Mouse (Mus musculus) embryonic facial prominence, embryonic 10.5 days (tissue): ENCODE measurements around the gene Olfr1349. TPM values are rescaled to one million over a fixed set of nuclear protein-coding genes. Genes with fewer than 3 reads are reported as not detected.
A peak's percentile ranks its signal among the peaks of the same experiment; 100 is the strongest.
"Not testable (repeated sequence)": the region's sequence is repeated elsewhere in the genome, so short reads cannot be mapped to it uniquely, and the experiment has no call there.

ENCODE experiments used
- DNase-seq: peaks from one replicate; pipeline ENCODE4 v3.0.0-alpha.2; 2017; ENCODE audit warnings: low spot score
- H3K27ac ChIP-seq: fragments of 300-500 bp; sonication (generic); replicated peaks from 2 replicates; pipeline ENCODE4 v1.5.1; 2016; ENCODE audit warnings: mild to moderate bottlenecking
- H3K27me3 ChIP-seq: fragments of 300-500 bp; sonication (generic); replicated peaks from 2 replicates; pipeline ENCODE4 v1.6.1; 2016; ENCODE audit warnings: low read depth, mild to moderate bottlenecking; ENCODE audit not compliant: poor library complexity, severe bottlenecking
- H3K36me3 ChIP-seq: fragments of 300-500 bp; sonication (generic); replicated peaks from 2 replicates; pipeline ENCODE4 v1.6.1; 2016; ENCODE audit warnings: mild to moderate bottlenecking, moderate library complexity
- H3K4me1 ChIP-seq: fragments of 300-500 bp; sonication (generic); 2 replicates; pipeline ENCODE4 v1.6.1; 2016
- H3K4me3 ChIP-seq: fragments of 300-500 bp; sonication (generic); 2 replicates; pipeline ENCODE4 v1.5.1; 2016; ENCODE audit warnings: mild to moderate bottlenecking, moderate library complexity
- H3K9me3 ChIP-seq: fragments of 300-500 bp; sonication (generic); 2 replicates; pipeline ENCODE4 v1.6.1; 2016; ENCODE audit warnings: mild to moderate bottlenecking
- WGBS: fragments of 180-500 bp; shearing (Covaris S2); methylation state at CpG from one replicate; pipeline ENCODE4 v1.1.7; 2016; 5-methylcytosine and 5-hydroxymethylcytosine counted together
- polyA plus RNA-seq: library from polyadenylated mRNA; unstranded; fragments of >200 nt; fragmentation: Nextera tagmentation; extraction: Ambion mirVana; gene quantifications from 2 replicates; pipeline ENCODE4 v1.2.1, GENCODE M21; 2016

The Olfr1349 gene
- polyA plus RNA-seq = not detected in 2 replicates

- H3K4me1 ChIP-seq = no peaks in the 10 kb centered on the region
- peaks cover 70% of the 10 kb centered on the region for H3K9me3 ChIP-seq
- no peak within 1 kb of the TSS for H3K4me3 ChIP-seq
- no peak within 1 kb of the TSS for H3K27ac ChIP-seq
- H3K27me3 ChIP-seq = no peaks in the 10 kb centered on the region
- no peak for DNase-seq
- H3K36me3 ChIP-seq = no peaks in the 10 kb centered on the region
- 83% methylated on average over 5 of the region's 5 CpGs for WGBS
Measured at GRCm38 (mm10) chr7:6522850-6523249, at the start of gene Olfr1349. Gene Olfr1349, minus strand, starts transcription at chr7:6522950.

- no peak within 1 kb of the TSS for H3K4me3 ChIP-seq
- no peak within 1 kb of the TSS for H3K27ac ChIP-seq
- H3K9me3 ChIP-seq = peaks cover 41% of the 10 kb centered on the region
- H3K4me1 ChIP-seq = no peaks in the 10 kb centered on the region
- H3K27me3 ChIP-seq = no peaks in the 10 kb centered on the region
- DNase-seq = no peak
- H3K36me3 ChIP-seq = no peaks in the 10 kb centered on the region
Measured at GRCm38 (mm10) chr7:6564541-6564940, 41.8 kb upstream of the Olfr1349 start, which contains the start of gene Olfr1350. Gene Olfr1350, plus strand, starts transcription at chr7:6564841.

GRCm38 (mm10) chr7:6526141-6526540 is 3.4 kb upstream of the Olfr1349 start:
- no peaks in the 10 kb centered on the region for H3K4me1 ChIP-seq
- DNase-seq = peak; percentile 9
- no peak overlapping the region for H3K27ac ChIP-seq
- WGBS = 72% methylated on average over 5 of the region's 5 CpGs
- no peak overlapping the region for H3K4me3 ChIP-seq
- H3K9me3 ChIP-seq = peaks cover 57% of the 10 kb centered on the region
- H3K27me3 ChIP-seq = no peaks in the 10 kb centered on the region
- H3K36me3 ChIP-seq = no peaks in the 10 kb centered on the region

GRCm38 (mm10) chr7:6525001-6525400 is 2.3 kb upstream of the Olfr1349 start:
- H3K9me3 ChIP-seq = peaks cover 62% of the 10 kb centered on the region
- 58% methylated on average over 3 of the region's 3 CpGs for WGBS
- H3K36me3 ChIP-seq = no peaks in the 10 kb centered on the region
- H3K4me3 ChIP-seq = no peak overlapping the region
- no peak overlapping the region for H3K27ac ChIP-seq
- DNase-seq = no peak
- H3K4me1 ChIP-seq = no peaks in the 10 kb centered on the region
- H3K27me3 ChIP-seq = no peaks in the 10 kb centered on the region

- Histone ChIP-seq H3K36me3 (no peaks in the 10 kb centered on the region), H3K27ac (no peak overlapping the region), H3K9me3 (peaks cover 66% of the 10 kb centered on the region), H3K27me3 (no peaks in the 10 kb centered on the region), H3K4me1 (no peaks in the 10 kb centered on the region), H3K4me3 (no peak overlapping the region)
- WGBS = 31% methylated on average over 1 of the region's 1 CpGs
- DNase-seq = no peak
Measured at GRCm38 (mm10) chr7:6521666-6522065, 1.1 kb downstream of the Olfr1349 start.

GRCm38 (mm10) chr7:6508648-6509047 is 14.1 kb downstream of the Olfr1349 start, which contains the start of gene Olfr1348:
Gene Olfr1348, minus strand, starts transcription at chr7:6508748.
- no peak within 1 kb of the TSS for H3K4me3 ChIP-seq
- DNase-seq = no peak
- H3K4me1 ChIP-seq = no peaks in the 10 kb centered on the region
- no peak within 1 kb of the TSS for H3K27ac ChIP-seq
- H3K36me3 ChIP-seq = no peaks in the 10 kb centered on the region
- peaks cover 27% of the 10 kb centered on the region for H3K9me3 ChIP-seq
- 87% methylated on average over 1 of the region's 1 CpGs for WGBS
- H3K27me3 ChIP-seq = no peaks in the 10 kb centered on the region

- no peaks in the 10 kb centered on the region for H3K36me3 ChIP-seq
- H3K9me3 ChIP-seq = peaks cover 42% of the 10 kb centered on the region; the same call in 1 of the 2 replicates
- no peak for DNase-seq
- WGBS = 43% methylated on average over 1 of the region's 1 CpGs
- H3K27ac ChIP-seq = no peak within 1 kb of the TSS
- no peaks in the 10 kb centered on the region for H3K4me1 ChIP-seq
- no peak within 1 kb of the TSS for H3K4me3 ChIP-seq
- H3K27me3 ChIP-seq = no peaks in the 10 kb centered on the region
Measured at GRCm38 (mm10) chr7:6499655-6500054, 23.1 kb downstream of the Olfr1349 start, which contains the start of gene Olfr1347. Gene Olfr1347, minus strand, starts transcription at chr7:6499755.

GRCm38 (mm10) chr7:6486841-6487240 is 35.9 kb downstream of the Olfr1349 start, which contains the start of gene Olfr5:
Gene Olfr5, minus strand, starts transcription at chr7:6486941.
- H3K4me3 ChIP-seq = no peak within 1 kb of the TSS
- no peaks in the 10 kb centered on the region for H3K4me1 ChIP-seq
- DNase-seq = no peak
- 37% methylated on average over 2 of the region's 2 CpGs for WGBS
- H3K9me3 ChIP-seq = peaks cover 31% of the 10 kb centered on the region
- no peaks in the 10 kb centered on the region for H3K27me3 ChIP-seq
- no peak within 1 kb of the TSS for H3K27ac ChIP-seq
- H3K36me3 ChIP-seq = no peaks in the 10 kb centered on the region

GRCm38 (mm10) chr7:6477633-6478032 is 45.1 kb downstream of the Olfr1349 start:
- H3K9me3 ChIP-seq = peaks cover 49% of the 10 kb centered on the region
- DNase-seq, H3K27ac ChIP-seq, H3K27me3 ChIP-seq, H3K4me1 ChIP-seq, H3K4me3 ChIP-seq, H3K36me3 ChIP-seq: not testable (repeated sequence)
- WGBS = 81% methylated on average over 2 of the region's 2 CpGs

GRCm38 (mm10) chr7:6466951-6467350 is 55.8 kb downstream of the Olfr1349 start, which contains the start of gene Olfr1346:
Gene Olfr1346, plus strand, starts transcription at chr7:6467101.
- Histone ChIP-seq H3K9me3 (peaks cover 12% of the 10 kb centered on the region), H3K27ac (no peak within 1 kb of the TSS), H3K4me1 (no peaks in the 10 kb centered on the region), H3K27me3 (no peaks in the 10 kb centered on the region), H3K36me3 (no peaks in the 10 kb centered on the region), H3K4me3 (no peak within 1 kb of the TSS)
- DNase-seq = no peak

Other genes starting within 250 kb of the Olfr1349 start
- 6.0 and 6.6 TPM in 2 replicates for gene Zfp667, start 236.4 kb downstream of the Olfr1349 start, polyA plus RNA-seq
- gene Zfp583, start 191.7 kb downstream of the Olfr1349 start, polyA plus RNA-seq = 7.1 and 7.6 TPM in 2 replicates
- 2.3 and 3.1 TPM in 2 replicates for gene Gm3854, start 179.2 kb downstream of the Olfr1349 start, polyA plus RNA-seq
- gene Zfp78, start 159.7 kb downstream of the Olfr1349 start, polyA plus RNA-seq = 0.88 and 1.3 TPM in 2 replicates
- 9.5 and 10.8 TPM in 2 replicates for gene Zfp28, start 139.7 kb downstream of the Olfr1349 start, polyA plus RNA-seq
- 0.40 and 0.42 TPM in 2 replicates for gene Smim17, start 124.2 kb downstream of the Olfr1349 start, polyA plus RNA-seq
- not detected in 2 replicates for gene Gm20715, start 112.7 kb downstream of the Olfr1349 start, polyA plus RNA-seq
- gene Olfr1344, start 84.3 kb downstream of the Olfr1349 start, polyA plus RNA-seq = not detected in 2 replicates
- gene Olfr1336, start 66.8 kb downstream of the Olfr1349 start, polyA plus RNA-seq = not detected in 2 replicates
- not detected in 2 replicates for gene Olfr1346, start 55.8 kb downstream of the Olfr1349 start, polyA plus RNA-seq
- gene Olfr5, start 36.0 kb downstream of the Olfr1349 start, polyA plus RNA-seq = not detected in 2 replicates
- not detected in 2 replicates for gene Olfr1347, start 23.2 kb downstream of the Olfr1349 start, polyA plus RNA-seq
- gene Olfr1348, start 14.2 kb downstream of the Olfr1349 start, polyA plus RNA-seq = not detected in 2 replicates
- gene Olfr1350, start 41.9 kb upstream of the Olfr1349 start, polyA plus RNA-seq = not detected in 2 replicates
- gene Zim1, start 173.5 kb upstream of the Olfr1349 start, polyA plus RNA-seq = 1.7 and 2.3 TPM in 2 replicates
- 218 and 249 TPM in 2 replicates for gene Peg3, start 207.5 kb upstream of the Olfr1349 start, polyA plus RNA-seq
- gene Usp29, start 207.6 kb upstream of the Olfr1349 start, polyA plus RNA-seq = 15.9 and 17.6 TPM in 2 replicates